8 mouse cellular contexts compared by ENCODE assay signal in the genomic region with DNA sequence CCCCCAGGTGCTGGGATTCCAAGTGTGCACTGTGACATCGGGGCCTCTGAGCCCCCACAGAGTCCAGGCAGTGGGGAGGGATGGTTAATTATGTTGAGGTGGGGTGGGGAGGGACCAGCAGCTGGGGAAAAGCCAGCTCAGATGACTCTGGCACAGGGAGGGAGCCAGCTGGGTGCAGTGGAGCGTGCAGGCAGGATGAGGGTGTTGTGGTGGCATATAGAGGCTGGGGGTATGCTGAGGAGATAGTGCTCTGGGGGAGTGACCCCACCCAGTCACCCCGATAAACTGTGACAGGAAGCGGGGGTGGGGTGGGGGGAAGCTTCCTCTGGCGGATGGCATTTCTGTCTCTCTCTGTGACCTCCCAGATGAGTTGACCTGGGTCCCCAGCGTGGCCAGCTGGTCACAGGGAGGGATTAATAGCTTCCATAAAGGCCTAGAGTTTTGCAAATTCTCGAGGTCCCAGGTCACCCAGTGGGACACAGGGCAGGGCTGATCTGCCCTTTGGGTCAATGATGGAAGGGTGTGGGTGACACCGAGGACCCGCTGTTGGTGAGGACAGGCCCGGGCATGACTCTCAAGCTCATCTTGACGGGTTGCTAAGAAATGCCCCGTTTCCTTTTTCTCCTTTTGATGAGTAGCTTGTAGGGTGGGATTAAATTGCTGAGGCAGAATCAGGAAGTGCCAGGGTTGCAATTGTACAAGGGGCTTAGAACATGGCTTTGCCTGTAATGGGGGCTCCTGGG. TPM values are rescaled to one million over a fixed set of nuclear protein-coding genes. Genes with fewer than 3 reads are reported as not detected.
A peak's percentile ranks its signal among the peaks of the same experiment; 100 is the strongest.
DNase-seq lines count a peak whose midpoint lies in the region; ATAC-seq and TF ChIP-seq lines count a peak whose summit lies in the region.
"Had no signal": no experiment of that assay in that cellular context is flagged by ENCODE, and none has a peak within 500 bp of the region (broad histone marks: within the 10 kb centered on the region; RNA-seq: fewer than 3 reads in every experiment).

No protein-coding gene starts in this region.

- H3K4me2 ChIP-seq in midbrain, embryonic 13.5 days (replicated peaks): no peak overlapping the region
- H3K4me2 ChIP-seq in midbrain, postnatal 0 days (ENCODE audit: low read depth, low read length, poor library complexity, severe bottlenecking): no peak overlapping the region

- DNase-seq in midbrain, postnatal 0 days (ENCODE audit: low spot score): no peak
- DNase-seq in lung, postnatal 25 days (ENCODE audit: low spot score): peak; percentile 58
- DNase-seq in thymus, postnatal 4 days: peak; percentile 75
- DNase-seq in urinary bladder, postnatal 10 days (ENCODE audit: low spot score): no peak
- DNase-seq in cerebellum, adult 11-12 months: no peak

- TF ChIP-seq CTCF in midbrain, postnatal 0 days (IDR thresholded peaks at IDR 0.05): no peak

- H3K36me3 ChIP-seq in midbrain, embryonic 13.5 days: no peaks in the 10 kb centered on the region
- H3K36me3 ChIP-seq in midbrain, postnatal 0 days (ENCODE audit: insufficient read depth, low read length): no peaks in the 10 kb centered on the region

- ATAC-seq in midbrain, embryonic 13.5 days: 0 out of 2 replicates have a peak, but pooled peaks have one; percentile 27
- no peak for ATAC-seq in midbrain, postnatal 0 days (ENCODE audit: low FRiP score)
- ATAC-seq in common myeloid progenitor, adult 5-6 weeks (replicated peaks; ENCODE audit: low read depth, poor library complexity, severe bottlenecking): peak; percentile 68

- H3K4me1 ChIP-seq in midbrain, embryonic 13.5 days (replicated peaks): peaks cover 21% of the 10 kb centered on the region
- no peaks in the 10 kb centered on the region for H3K4me1 ChIP-seq in midbrain, postnatal 0 days (ENCODE audit: insufficient read depth, low read length)

- H3K27me3 ChIP-seq in midbrain, embryonic 13.5 days: no peaks in the 10 kb centered on the region
- H3K27me3 ChIP-seq in midbrain, postnatal 0 days (ENCODE audit: insufficient read depth, low read length): no peaks in the 10 kb centered on the region

- WGBS in midbrain, embryonic 13.5 days: 32% methylated on average over 12 of the region's 12 CpGs
- WGBS in midbrain, postnatal 0 days: 41% methylated on average over 11 of the region's 12 CpGs

- no peak overlapping the region; the same call in 1 of the 2 replicates for H3K9ac ChIP-seq in midbrain, embryonic 13.5 days (replicated peaks)
- no peak overlapping the region for H3K9ac ChIP-seq in midbrain, postnatal 0 days (replicated peaks; ENCODE audit: low read length, poor library complexity, severe bottlenecking)

- no peak overlapping the region for H3K4me3 ChIP-seq in midbrain, embryonic 13.5 days (replicated peaks)
- no peak overlapping the region for H3K4me3 ChIP-seq in midbrain, postnatal 0 days (ENCODE audit: low read depth, low read length)

- H3K27ac ChIP-seq in midbrain, embryonic 13.5 days: no peak overlapping the region
- H3K27ac ChIP-seq in midbrain, postnatal 0 days (ENCODE audit: low read depth, low read length): no peak overlapping the region

- no peaks in the 10 kb centered on the region for H3K9me3 ChIP-seq in midbrain, embryonic 13.5 days
- H3K9me3 ChIP-seq in midbrain, postnatal 0 days (ENCODE audit: low read length): no peaks in the 10 kb centered on the region

RNA-seq across cellular contexts. Expression of gene Laptm5, which starts 8.2 kb away (rescaled TPM):
- 21.8 and 23.7 TPM in 2 replicates for polyA plus RNA-seq in midbrain, embryonic 13.5 days (2015; fragmentation: Nextera tagmentation; extraction: Ambion mirVana)
- total RNA-seq in midbrain, postnatal 0 days (2014; rRNA removed): 28.2 and 34.5 TPM in 2 replicates
- 32.8 and 36.2 TPM in 2 replicates for polyA plus RNA-seq in midbrain, postnatal 0 days (2015; fragmentation: Nextera tagmentation; extraction: Ambion mirVana)
- 106 and 110 TPM in 2 replicates for total RNA-seq in common myeloid progenitor, adult 5-6 weeks (2017)

RNA-seq across cellular contexts. Expression of gene Matn1, which starts 23.1 kb away (rescaled TPM):
- 0.13 TPM in 1 of 2 replicates, not detected in the other for polyA plus RNA-seq in midbrain, embryonic 13.5 days (2015; fragmentation: Nextera tagmentation; extraction: Ambion mirVana)
- total RNA-seq in midbrain, postnatal 0 days (2014; rRNA removed): 0.38 TPM in 1 of 2 replicates, not detected in the other
- polyA plus RNA-seq in midbrain, postnatal 0 days (2015; fragmentation: Nextera tagmentation; extraction: Ambion mirVana): 0.20 and 0.27 TPM in 2 replicates
- not detected in 2 replicates for total RNA-seq in common myeloid progenitor, adult 5-6 weeks (2017)
- polyA plus RNA-seq: intestine, embryonic 14.5 days had no signal

Comparison
In these comparisons a context has a peak if more than half of its experiments do, and no peak if none do; other contexts are left out.
1. DNase-seq: peak in lung, postnatal 25 days (single experiment) and thymus, postnatal 4 days (single experiment); none in midbrain, postnatal 0 days (single experiment), urinary bladder, postnatal 10 days (single experiment) and cerebellum, adult 11-12 months (single experiment).